Mouse (Mus musculus) embryonic facial prominence, embryonic 15.5 days (tissue): Measurements from ENCODE around the gene Tsks. TPM values are rescaled to one million over a fixed set of nuclear protein-coding genes. Genes with fewer than 3 reads are reported as not detected.

Experiments
- ATAC-seq: fragments of 200-750 bp; cut with Nextera tagmentation; 2 replicates; pipeline ENCODE4 v1.8.0; 2017; ENCODE audit warnings: low read depth, moderate TSS enrichment; ENCODE audit not compliant: insufficient number of reproducible peaks, low FRiP score, low TSS enrichment
- H3K27ac ChIP-seq: fragments of 300-500 bp; sonication (generic); replicated peaks from 2 replicates; pipeline ENCODE4 v1.5.1; 2015; ENCODE audit warnings: mild to moderate bottlenecking, inconsistent platforms
- H3K27me3 ChIP-seq: fragments of 300-500 bp; sonication (generic); 2 replicates; pipeline ENCODE4 v1.6.1; 2015; ENCODE audit warnings: inconsistent platforms
- H3K36me3 ChIP-seq: fragments of 300-500 bp; sonication (generic); 2 replicates; pipeline ENCODE4 v1.6.1; 2015; ENCODE audit warnings: mild to moderate bottlenecking, inconsistent platforms
- H3K4me1 ChIP-seq: fragments of 300-500 bp; sonication (generic); 2 replicates; pipeline ENCODE4 v1.6.1; 2015; ENCODE audit warnings: inconsistent platforms
- H3K4me2 ChIP-seq: fragments of 300-500 bp; sonication (generic); replicated peaks from 2 replicates; pipeline ENCODE4 v1.6.1; 2015; ENCODE audit warnings: mild to moderate bottlenecking, inconsistent platforms
- H3K4me3 ChIP-seq: fragments of 300-500 bp; sonication (generic); replicated peaks from 2 replicates; pipeline ENCODE4 v1.5.1; 2015; ENCODE audit warnings: mild to moderate bottlenecking, inconsistent platforms
- H3K9ac ChIP-seq: fragments of 300-500 bp; sonication (generic); 2 replicates; pipeline ENCODE4 v1.6.1; 2015; ENCODE audit warnings: inconsistent platforms
- H3K9me3 ChIP-seq: fragments of 300-500 bp; sonication (generic); replicated peaks from 2 replicates; pipeline ENCODE4 v1.6.1; 2016; ENCODE audit warnings: inconsistent platforms
- WGBS: fragments of 180-500 bp; shearing (Covaris S2); methylation state at CpG from one replicate; pipeline ENCODE4 v1.1.7; 2015; 5-methylcytosine and 5-hydroxymethylcytosine counted together
- polyA plus RNA-seq: library from polyadenylated mRNA; unstranded; fragments of >200 nt; fragmentation: Nextera tagmentation; extraction: Ambion mirVana; gene quantifications from 2 replicates; pipeline ENCODE4 v1.2.1, GENCODE M21; 2015

The Tsks gene
- polyA plus RNA-seq, 1 experiment from 2014 or later: 0.23 TPM

DNA sequence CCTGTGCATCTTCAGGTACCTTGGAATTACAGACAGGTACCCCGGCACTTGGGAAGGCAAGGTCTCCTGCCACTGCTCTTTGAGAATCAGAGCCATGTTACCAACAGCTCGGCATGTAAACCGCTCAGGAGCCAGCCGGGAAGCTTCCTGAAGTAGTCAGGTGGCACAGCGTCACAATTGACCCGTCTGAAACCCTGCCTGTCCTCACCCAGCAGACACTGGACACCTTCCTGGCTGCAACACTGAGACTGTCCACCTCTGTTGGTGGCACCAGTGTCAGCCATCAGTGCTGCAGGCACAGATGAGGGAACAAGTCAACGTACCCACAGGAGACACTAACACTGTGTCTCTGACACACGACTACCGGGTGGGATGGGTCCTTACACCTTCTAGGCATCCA lies 27.7 kb upstream of the Tsks start:
- Histone ChIP-seq H3K9me3 (no peaks in the 10 kb centered on the region), H3K4me3 (no peak overlapping the region), H3K36me3 (peaks cover 63% of the 10 kb centered on the region), H3K27me3 (no peaks in the 10 kb centered on the region), H3K27ac (no peak overlapping the region), H3K4me1 (peaks cover 19% of the 10 kb centered on the region), H3K9ac (no peak overlapping the region), H3K4me2 (no peak overlapping the region)
- 90% methylated on average over 9 of the region's 9 CpGs for WGBS
- ATAC-seq: no peak

DNA sequence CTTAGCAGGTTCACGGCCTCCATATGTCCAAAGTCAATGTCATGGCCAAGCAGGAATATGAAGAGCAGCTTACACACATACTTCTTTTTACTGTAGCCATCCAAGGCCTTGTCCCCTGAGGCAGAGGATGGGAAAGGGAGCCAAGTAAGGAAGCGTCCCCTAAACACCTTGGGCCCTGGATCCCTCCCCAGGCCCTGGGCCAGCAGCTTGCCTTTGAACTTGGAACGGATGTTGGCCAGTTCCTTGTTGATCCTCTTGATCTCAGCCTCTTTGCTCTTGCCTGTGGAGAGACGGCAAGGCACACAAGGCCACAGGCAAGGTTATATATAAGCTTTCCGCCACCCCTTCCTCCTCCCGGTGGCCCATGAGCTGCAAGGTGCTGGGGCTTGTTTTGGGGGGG lies 26.8 kb upstream of the Tsks start:
- H3K9me3 ChIP-seq: no peaks in the 10 kb centered on the region
- no peak overlapping the region for H3K9ac ChIP-seq
- no peak overlapping the region for H3K27ac ChIP-seq
- H3K4me2 ChIP-seq: no peak overlapping the region
- peaks cover 19% of the 10 kb centered on the region for H3K4me1 ChIP-seq
- 83% methylated on average over 6 of the region's 6 CpGs for WGBS
- H3K4me3 ChIP-seq: no peak overlapping the region
- H3K27me3 ChIP-seq: no peaks in the 10 kb centered on the region
- ATAC-seq: no peak
- H3K36me3 ChIP-seq: peaks cover 62% of the 10 kb centered on the region

DNA sequence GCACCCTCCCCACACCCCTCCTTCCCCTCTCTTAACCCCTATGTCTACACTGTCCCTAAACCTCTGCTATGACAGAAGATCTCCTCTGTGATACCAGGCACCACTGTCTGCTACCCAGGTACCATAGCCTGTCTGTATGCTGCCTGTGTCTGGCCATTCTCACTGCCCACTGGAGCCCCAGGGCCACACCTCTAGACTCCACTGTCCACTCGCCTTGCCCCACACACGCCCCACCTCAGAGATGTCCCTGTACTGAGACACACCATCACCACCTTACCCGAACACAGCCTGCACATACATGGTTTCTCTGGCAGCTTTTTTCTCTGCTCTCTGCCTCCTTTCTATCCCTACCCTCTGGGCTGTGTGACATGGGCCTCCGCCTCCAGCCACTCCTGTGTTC lies 26.1 kb upstream of the Tsks start:
- Histone ChIP-seq H3K9ac (no peak overlapping the region), H3K9me3 (no peaks in the 10 kb centered on the region), H3K4me1 (peaks cover 19% of the 10 kb centered on the region), H3K4me2 (no peak overlapping the region), H3K27me3 (no peaks in the 10 kb centered on the region), H3K36me3 (peaks cover 59% of the 10 kb centered on the region), H3K27ac (no peak overlapping the region; the same call in 1 of the 2 replicates), H3K4me3 (no peak overlapping the region)
- 85% methylated on average over 4 of the region's 4 CpGs for WGBS
- ATAC-seq: no peak

- Histone ChIP-seq H3K4me1 (peaks cover 19% of the 10 kb centered on the region), H3K36me3 (peaks cover 59% of the 10 kb centered on the region), H3K9me3 (no peaks in the 10 kb centered on the region), H3K27me3 (no peaks in the 10 kb centered on the region), H3K4me3 (no peak overlapping the region), H3K9ac (no peak overlapping the region), H3K4me2 (no peak overlapping the region), H3K27ac (peak overlapping the region; percentile 81)
- no peak for ATAC-seq
- 83% methylated on average over 3 of the region's 3 CpGs for WGBS
These were observed 24.8 kb upstream of the Tsks start for GRCm38 (mm10) chr7:44918219-44918618.

- H3K4me2 ChIP-seq: no peak overlapping the region
- WGBS: 47% methylated on average over 5 of the region's 5 CpGs
- H3K4me1 ChIP-seq: peaks cover 19% of the 10 kb centered on the region
- ATAC-seq: 0 out of 2 replicates have a peak, but pooled peaks have one; percentile 55
- H3K27me3 ChIP-seq: no peaks in the 10 kb centered on the region
- no peak overlapping the region for H3K4me3 ChIP-seq
- H3K27ac ChIP-seq: peak overlapping the region; percentile 81
- peaks cover 59% of the 10 kb centered on the region for H3K36me3 ChIP-seq
- no peak overlapping the region for H3K9ac ChIP-seq
- no peaks in the 10 kb centered on the region for H3K9me3 ChIP-seq
These were observed 23.9 kb upstream of the Tsks start for GRCm38 (mm10) chr7:44919127-44919526.

DNA sequence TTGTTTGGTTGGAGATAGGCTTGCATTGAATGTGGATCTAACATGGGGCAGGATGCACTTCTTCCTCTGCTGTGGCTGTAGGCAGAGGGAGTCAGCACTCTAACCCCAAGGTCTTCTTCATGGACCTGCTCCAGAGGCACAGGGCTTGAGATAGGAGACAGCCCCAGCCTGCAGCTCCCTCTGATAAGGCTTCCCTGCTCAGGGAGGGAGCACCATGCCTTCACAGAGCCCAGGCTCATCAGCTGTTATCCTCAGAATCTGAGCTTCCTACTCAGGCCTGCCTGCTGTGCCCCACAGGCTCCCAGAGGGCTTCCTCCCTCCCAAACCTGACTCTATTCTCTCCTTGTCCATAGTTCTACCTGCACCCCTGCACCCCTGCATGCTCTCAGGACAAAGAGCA lies 20.5 kb upstream of the Tsks start:
- H3K4me2 ChIP-seq: no peak overlapping the region
- H3K9me3 ChIP-seq: no peaks in the 10 kb centered on the region
- no peak overlapping the region for H3K27ac ChIP-seq
- H3K4me1 ChIP-seq: peaks cover 15% of the 10 kb centered on the region
- no peak overlapping the region for H3K4me3 ChIP-seq
- no peak for ATAC-seq
- peaks cover 48% of the 10 kb centered on the region for H3K36me3 ChIP-seq
- no peak overlapping the region for H3K9ac ChIP-seq
- H3K27me3 ChIP-seq: no peaks in the 10 kb centered on the region

DNA sequence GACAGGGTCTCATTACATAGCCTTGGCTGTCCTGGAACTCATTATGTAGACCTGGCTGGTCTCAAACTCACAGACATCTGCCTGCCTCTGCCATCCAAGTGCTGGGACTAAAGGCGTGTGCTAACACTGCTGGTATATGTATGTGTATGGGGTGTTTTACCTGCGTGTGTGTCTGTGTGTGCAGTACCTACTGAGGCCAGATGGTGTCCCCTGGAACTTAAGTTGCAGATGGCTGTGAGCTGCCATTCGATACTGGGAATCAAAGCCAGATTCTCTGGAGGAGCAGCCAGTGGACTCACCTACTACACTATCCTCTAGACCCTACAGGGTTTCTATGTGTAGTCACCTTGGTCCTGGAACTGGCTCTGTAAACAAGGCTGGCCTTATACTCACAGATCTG lies 17.5 kb upstream of the Tsks start:
- Histone ChIP-seq H3K27me3 (no peaks in the 10 kb centered on the region), H3K4me1 (peaks cover 13% of the 10 kb centered on the region), H3K9me3 (no peaks in the 10 kb centered on the region), H3K36me3 (peaks cover 45% of the 10 kb centered on the region), H3K4me2 (no peak overlapping the region), H3K27ac (no peak overlapping the region), H3K9ac (no peak overlapping the region), H3K4me3 (no peak overlapping the region)
- no peak for ATAC-seq
- WGBS: 62% methylated on average over 3 of the region's 3 CpGs

- no peaks in the 10 kb centered on the region for H3K9me3 ChIP-seq
- peak overlapping the region; percentile 97 for H3K9ac ChIP-seq
- H3K27ac ChIP-seq: no peak overlapping the region
- H3K36me3 ChIP-seq: peaks cover 21% of the 10 kb centered on the region
- peak overlapping the region; percentile 97 for H3K4me3 ChIP-seq
- 6% methylated on average over 1 of the region's 1 CpGs for WGBS
- no peak for ATAC-seq
- peaks cover 13% of the 10 kb centered on the region for H3K4me1 ChIP-seq
- H3K27me3 ChIP-seq: no peaks in the 10 kb centered on the region
- peak overlapping the region; percentile 65 for H3K4me2 ChIP-seq
These were observed 14.4 kb upstream of the Tsks start for GRCm38 (mm10) chr7:44928570-44928969.

DNA sequence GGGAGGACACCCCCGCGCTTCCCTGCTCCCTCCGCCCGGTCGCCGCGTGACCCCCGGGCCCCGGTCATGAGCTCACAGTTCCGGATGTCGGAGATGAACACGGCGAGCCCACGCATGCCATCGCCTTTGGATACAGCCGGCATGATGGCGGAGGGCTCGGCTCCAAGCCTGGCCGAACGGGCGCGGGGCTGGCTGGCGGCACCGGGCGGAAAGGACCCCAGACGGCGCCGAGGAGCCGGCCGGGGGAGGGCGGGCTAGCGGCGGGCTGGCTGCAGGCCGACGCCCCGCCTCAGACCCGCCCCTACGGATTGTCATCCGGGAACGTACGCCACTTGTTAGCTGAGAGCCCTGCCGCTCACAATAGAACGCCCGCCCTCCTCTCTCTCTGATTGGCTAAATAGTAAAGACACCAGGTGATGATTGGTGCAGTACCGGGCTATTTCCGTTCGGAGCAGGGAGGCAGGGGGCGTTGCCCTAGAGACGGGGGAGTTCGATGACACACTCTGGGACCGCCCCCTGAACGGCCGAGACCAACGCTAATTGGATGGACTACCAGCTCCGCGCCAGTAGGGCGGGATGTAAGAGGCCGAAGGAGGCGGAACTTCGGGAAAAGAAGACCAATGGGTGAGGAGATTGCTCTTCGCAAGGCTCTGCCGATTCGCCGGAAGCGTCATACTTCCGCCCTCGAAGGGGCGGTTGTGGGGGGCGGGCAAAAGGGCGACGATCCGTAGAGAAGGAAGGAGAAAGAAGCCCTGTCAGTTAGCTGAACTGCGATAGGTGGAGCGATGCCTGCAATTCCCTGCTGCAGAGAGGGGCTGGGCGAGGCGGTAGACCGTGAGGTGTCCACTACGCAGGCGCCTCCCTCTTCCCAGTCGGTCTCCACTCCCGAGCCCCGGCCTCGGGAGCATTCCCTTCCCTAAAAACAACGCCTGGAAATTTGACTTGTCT lies 13.5 kb upstream of the Tsks start, which contains the start of gene Ap2a1:
Gene Ap2a1, minus strand, starts transcription at position 293 of the 948 bp plus-strand sequence.
- peak; percentile 99 for ATAC-seq
- Histone ChIP-seq H3K9me3 (no peaks in the 10 kb centered on the region), H3K27ac (peak within 1 kb of the TSS; percentile 95), H3K36me3 (peaks cover 12% of the 10 kb centered on the region; the same call in 1 of the 2 replicates), H3K27me3 (no peaks in the 10 kb centered on the region), H3K4me3 (peak within 1 kb of the TSS; percentile 97), H3K9ac (peak within 1 kb of the TSS; percentile 97), H3K4me1 (peaks cover 13% of the 10 kb centered on the region), H3K4me2 (peak within 1 kb of the TSS; percentile 65)
- under 1% methylated on average over 84 of the region's 84 CpGs for WGBS

DNA sequence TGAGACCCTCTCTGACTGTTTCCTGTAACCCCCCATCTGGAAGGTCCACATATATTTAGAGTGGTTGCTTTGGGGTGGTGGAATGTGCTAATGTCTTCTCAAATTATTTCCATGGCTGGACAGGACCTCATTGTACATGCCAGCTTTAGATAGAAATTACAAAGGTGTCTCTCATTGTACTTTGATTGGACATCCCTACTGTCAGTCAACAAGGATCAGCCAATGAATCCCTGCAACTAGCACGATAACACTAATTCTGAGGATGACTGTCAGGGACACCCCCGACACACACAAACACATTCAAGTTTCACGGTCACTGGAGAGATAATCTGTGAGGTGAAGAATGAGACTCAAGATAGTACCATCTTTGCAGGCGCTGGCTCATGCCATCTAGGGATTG lies 4.3 kb upstream of the Tsks start:
- Histone ChIP-seq H3K9me3 (no peaks in the 10 kb centered on the region), H3K27me3 (no peaks in the 10 kb centered on the region), H3K9ac (no peak overlapping the region), H3K4me1 (no peaks in the 10 kb centered on the region), H3K27ac (no peak overlapping the region), H3K36me3 (no peaks in the 10 kb centered on the region), H3K4me3 (no peak overlapping the region), H3K4me2 (no peak overlapping the region)
- 86% methylated on average over 4 of the region's 4 CpGs for WGBS
- no peak for ATAC-seq

- Histone ChIP-seq H3K9ac (no peak overlapping the region), H3K4me2 (no peak overlapping the region), H3K4me3 (no peak overlapping the region), H3K9me3 (no peaks in the 10 kb centered on the region), H3K27me3 (peaks cover 26% of the 10 kb centered on the region), H3K36me3 (no peaks in the 10 kb centered on the region), H3K27ac (no peak overlapping the region), H3K4me1 (peaks cover 22% of the 10 kb centered on the region)
- ATAC-seq: no peak
- WGBS: 70% methylated on average over 6 of the region's 6 CpGs
These were observed 6.9 kb downstream of the Tsks start for GRCm38 (mm10) chr7:44949922-44950321.
